Mouse (Mus musculus) cerebellum, postnatal 4 days (tissue): ENCODE measurements around the gene Lcat.
A peak's percentile ranks its signal among the peaks of the same experiment; 100 is the strongest.
"Not testable (repeated sequence)": the region's sequence is repeated elsewhere in the genome, so short reads cannot be mapped to it uniquely, and the experiment has no call there.

Experiments
- DNase-seq, 2 experiments: peaks; one replicate each; pipeline ENCODE4 v3.0.0; 2022; ENCODE audit warnings: low spot score in 2 of 2, mixed read lengths in 1 of 2

The Lcat gene

DNA sequence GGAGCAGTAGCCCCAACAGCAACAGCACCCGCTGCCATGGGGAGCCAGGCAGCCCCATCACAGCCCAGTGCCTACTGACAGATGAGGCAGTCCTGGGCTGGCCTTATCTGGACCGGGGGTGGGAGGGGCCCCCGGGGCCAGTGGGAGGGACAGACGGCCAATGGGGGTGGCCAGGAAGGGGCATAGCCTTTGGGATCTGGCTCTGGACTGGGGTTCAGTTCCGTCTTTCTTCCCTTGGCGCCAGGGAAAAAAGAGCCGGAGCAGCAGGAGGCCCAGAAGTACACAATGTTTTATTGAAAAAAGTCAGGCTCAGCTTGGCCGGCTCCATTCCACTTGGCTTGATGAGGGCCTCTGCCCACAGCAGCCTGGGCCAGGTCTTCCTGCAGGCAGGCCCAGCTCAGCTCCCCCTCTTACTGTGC, at the start of gene Lcat:
TSS of gene Lcat (minus strand) at position 62 of the 419 bp plus-strand sequence.
- no peak for DNase-seq

DNA sequence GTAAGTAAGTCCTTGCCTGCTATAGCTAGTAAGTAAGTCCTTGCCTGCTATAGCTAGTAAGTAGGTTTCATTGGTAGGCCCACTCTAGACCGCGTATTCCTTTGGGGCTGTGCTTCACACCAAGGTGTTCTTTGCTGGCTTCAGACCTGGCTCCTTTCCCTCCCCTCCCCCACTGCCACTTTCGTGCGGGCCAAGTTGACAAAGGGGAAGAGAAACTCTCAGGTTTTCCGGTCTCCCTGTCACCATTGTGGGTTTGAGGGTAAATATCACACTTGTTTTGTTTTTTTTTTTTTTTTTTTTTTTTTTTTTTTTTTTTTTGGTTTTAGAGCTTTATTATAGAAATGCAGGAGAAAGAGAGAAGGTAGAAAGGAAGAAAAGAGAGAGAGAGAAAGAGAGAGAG, 49.3 kb upstream of the Lcat start:
- no peak for DNase-seq

DNA sequence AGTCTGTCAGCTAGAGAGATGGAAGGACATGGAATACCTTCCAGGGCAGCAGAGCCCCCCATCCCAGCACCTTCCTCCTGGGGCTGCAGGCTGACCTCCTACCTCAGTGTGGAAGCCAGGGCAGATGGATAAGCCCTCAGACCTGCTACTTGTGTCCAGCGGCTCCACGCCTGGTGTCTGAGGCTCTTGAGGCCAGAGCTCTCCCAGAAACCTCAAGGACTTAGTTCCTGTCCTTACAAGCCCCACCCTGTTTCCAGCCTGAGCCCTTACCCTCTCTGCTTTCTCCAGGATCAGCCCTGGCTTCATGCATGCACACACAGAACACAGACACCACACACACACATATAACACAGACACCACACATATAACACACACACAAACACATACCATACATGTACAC, 48.4 kb upstream of the Lcat start:
- no peak for DNase-seq

DNA sequence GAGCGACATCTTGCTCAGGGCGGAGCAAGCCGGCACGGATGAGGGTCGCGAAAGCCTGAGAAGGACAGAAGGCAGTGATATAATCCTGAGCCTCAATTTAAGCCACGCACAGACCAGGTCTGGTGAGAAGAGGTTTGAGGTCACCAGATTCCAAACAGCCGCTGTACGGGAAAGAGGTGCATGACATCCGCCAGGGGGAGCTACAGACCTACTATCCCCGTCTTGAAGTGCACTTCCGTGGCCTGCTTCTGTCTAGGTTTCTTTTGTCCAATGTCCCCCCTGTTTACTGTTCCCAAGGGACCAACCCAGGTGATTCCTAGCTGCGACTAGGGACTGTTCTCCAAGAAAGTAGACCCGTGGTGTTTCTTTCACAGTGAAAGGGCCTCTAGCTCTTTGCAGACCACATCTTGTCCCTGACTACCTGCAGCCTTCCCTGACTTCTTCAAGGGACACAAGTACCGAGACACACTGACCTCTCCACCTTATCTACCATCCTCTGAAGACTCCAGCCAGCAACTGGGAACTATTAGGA, 47.7 kb upstream of the Lcat start, which contains the start of gene Dus2:
TSS of gene Dus2 (plus strand) at position 482 of the 532 bp plus-strand sequence.
- DNase-seq, result peak; percentile 59 to 71

DNA sequence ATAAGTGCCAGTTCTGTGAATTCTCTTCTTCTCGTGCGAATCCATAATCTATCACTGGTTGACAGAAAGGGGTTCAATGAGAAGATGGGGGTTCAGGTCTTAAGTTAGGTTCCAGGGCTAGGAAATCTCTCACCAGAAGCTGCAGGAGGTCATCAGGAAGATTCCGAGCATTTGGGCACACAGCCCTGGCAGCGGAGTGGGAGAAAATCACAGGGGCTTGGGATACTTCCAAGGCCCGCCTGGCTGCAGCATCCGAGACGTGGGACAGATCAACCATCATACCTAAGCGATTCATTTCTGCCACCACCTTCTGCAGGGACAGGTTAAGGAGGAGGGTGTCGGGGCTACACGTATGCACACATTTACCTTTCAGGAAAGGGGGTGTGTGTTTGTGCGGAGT, 45.4 kb upstream of the Lcat start:
- DNase-seq, result no peak

DNA sequence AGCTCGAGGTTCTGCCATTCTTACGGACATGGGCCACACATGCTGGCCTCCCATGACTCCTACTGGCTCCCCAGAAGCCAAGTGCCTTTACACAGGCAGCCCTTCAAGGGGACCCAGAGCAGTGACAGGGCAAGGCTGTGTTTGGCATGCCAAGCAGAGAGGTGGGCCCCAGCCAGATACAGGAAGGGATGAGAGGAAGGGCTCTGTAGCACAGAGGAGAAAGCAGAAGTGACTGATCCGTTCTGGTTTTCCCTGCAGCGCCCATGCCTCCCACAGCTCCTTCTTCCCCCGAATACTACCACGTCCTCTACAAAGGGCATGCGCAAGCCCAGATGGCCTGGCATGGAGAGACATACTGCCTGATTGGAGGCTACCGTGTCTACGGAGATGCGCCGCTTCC, 40.2 kb upstream of the Lcat start:
- not testable (repeated sequence) for DNase-seq

DNA sequence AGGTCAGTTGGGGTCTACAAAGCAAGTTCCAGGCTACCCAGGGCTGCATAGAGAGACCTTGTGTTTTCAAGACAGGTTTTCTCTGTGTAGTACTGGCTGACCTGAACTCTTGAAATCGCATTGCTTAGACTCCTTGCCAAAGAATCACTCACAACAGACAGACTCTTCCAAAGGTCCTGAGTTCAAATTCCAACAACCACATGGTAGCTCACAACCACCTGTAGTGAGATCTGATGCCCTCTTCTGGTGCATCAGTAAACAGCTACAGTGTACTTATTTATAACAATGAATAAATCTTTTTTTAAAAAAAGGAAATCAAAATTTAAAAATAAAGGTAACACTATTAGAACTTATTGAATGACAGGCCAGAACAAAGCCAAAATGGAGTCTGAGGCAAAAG, 38.0 kb upstream of the Lcat start:
- DNase-seq, result no peak

DNA sequence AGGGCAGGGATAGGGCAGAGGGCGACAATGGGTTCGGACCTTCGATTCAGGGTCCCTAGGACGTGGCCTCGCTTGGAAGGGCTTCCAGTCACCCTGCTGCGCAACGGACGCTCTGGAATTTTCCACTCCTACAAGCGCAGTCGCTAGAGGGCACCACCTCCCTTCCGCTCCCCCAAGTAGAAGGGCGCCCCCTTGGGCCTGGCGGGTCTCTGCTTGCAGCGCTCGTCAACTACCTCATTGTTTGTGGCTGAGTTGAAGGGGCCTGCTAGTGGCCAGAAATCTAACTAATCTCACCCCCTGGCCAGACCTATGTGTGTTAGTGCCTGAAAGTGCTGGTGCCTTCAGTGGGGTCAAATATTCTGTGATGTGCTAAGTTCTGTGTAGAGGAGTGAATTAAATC, 36.1 kb upstream of the Lcat start, which contains the start of gene Dpep3:
TSS of gene Dpep3 (minus strand) at position 105 of the 400 bp plus-strand sequence.
- no peak for DNase-seq

DNA sequence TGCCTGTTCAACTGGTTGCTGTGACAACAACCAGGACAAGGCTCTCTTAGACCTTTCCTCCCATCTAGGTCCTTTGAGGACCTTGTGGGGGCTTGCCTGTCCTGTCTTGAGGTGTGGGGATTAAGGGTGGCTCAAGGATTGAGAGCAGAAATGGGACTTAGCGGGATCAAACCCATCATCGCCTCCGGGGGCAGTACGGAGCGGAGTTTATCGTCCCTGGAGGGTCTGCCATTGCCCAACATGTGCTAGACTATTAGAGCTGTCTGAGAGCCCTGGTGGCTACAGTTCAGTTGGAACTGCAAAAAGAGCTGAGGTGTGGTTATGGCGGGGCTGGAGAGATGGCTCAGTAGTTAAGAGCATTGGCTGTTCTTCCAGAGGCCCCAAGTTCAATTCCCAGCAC, 32.2 kb upstream of the Lcat start:
- DNase-seq, result no peak

DNA sequence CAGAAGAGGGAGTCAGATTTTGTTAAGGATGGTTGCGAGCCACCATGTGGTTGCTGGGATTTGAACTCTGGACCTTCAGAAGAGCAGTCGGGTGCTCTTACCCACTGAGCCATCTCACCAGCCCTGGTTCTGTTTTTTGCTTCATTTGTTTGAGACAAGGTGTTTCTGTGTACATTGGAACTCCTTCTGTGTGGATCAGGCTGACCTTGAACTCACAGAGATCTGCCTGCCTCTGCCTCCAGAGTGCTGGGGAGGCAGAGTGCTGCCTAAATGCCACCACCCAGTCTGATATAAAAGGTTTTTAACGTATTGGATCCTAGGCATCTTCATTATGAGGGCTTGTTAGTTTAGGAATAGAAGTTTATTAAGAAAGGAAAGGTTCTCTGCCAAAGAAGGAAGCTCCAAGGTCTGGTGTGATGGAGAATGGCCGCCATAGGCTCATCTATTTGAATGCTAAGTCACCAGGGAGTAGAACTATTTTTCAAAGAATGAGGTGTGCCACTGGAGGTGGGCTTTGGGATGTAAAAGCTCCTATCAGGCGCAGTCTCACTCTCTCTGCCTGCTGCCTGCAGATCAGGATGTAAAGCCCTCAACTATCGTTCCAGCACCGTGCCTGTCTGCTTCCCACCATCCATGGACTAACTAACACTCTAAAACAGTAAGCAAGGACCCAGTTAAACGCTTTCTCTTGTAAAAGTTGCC, 28.0 kb upstream of the Lcat start:
- DNase-seq, result no peak

DNA sequence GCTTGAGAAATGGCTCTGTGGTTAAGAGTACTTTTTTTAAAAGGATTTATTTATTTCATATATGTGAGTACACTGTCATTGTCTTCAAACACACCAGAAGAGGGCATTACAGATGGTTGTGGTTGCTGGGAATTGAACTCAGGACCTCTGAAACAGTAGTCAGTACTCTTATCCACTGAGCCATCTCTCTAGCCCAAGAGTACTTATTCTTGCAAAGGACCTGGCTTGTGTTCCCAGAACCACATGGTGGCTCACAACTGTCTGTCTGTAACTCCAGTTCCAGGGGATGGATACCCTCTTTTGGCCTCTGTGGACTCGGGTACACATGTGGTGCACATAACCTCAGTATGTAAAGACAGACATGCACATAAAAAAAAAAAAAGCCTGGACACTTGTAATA, 26.2 kb upstream of the Lcat start:
- DNase-seq, result no peak

DNA sequence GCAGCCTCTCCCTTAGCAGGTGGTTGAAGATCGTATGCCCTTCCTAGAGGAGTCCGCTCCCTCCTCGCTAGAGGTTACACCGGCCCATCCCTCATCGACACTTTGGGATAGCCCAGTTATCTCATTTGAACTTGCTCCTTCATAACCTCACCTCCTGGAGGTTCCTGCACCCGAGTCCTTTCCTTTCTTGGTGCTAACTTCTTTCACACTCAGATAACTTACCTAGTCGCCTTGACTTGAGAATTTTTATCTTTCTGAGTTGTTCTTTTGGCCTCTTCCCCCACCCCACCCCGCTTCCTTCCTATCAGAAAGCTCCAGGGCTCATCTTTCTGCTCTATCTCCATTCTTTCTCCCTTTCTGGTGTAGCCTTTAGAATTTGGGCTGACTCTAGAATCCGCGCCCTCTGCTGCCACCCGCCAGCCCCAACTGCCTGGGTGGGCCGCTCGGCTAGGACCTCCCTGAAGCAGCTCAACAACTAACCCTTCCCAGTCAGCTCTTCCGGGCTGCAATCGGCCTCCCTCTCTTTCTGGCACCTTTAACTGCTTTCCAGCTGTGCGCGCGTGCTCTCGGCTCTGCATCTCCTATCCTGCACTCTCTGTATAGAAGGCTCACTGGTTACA, 23.6 kb upstream of the Lcat start:
- peak in 1 of 2 experiments; percentile 29 for DNase-seq

DNA sequence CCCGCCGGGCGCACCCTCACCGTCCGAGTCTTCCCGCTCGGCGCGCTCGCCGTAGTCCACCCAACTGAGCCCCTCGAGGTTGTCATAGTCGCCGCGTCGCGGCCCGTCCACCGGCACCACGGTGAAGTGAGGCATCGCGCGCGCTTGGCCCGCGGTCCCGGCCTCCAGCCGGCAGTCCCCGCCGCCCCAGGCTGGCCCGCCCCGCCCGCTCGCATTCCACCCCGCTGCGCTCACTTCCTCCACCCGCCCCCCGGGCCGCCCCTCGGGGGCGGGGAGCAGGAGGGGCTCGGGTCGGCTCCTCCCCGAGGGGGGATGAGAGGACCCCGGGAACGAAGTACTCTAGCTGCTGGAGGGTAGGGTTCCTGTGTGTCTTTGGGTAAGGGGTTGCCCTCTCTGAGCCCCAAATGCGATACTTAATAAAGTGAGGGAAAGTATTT, 22.7 kb upstream of the Lcat start, which contains the start of gene Slc12a4:
TSS of gene Slc12a4 (minus strand) at position 193 of the 437 bp plus-strand sequence.
- peak in 1 of 2 experiments; percentile 58 for DNase-seq

DNA sequence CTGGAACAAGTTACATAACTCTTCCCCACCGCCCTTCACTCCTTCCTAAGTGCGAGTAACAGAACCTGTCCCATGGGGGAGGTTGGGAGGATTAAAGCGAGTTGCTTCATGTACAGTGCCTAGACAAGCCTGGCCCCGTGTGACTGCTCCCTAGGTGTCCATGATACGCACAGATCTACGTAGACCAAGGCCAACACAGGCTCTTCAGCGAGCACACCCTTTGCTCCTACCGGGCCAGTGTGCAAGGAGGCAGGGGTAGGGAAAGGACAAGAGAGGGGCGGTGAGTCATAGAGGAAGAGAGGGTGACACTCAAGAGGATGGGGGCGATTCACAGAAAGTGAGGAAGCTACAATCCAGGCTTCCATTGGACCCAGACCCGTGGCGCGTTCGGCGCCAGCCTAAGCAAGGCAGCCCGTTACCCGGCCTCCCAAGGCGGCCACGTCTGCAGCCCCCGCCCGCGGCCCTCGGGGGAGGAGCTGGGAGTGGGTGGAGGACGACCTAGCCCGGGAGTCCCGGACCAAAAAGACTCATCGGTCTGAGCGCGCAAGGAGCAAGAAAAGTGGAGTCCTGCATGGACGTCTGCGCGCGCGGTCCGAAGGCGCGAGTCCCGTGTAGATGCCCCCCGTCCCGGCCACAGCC, 22.2 kb upstream of the Lcat start:
- peak in 1 of 2 experiments; percentile 31 for DNase-seq

DNA sequence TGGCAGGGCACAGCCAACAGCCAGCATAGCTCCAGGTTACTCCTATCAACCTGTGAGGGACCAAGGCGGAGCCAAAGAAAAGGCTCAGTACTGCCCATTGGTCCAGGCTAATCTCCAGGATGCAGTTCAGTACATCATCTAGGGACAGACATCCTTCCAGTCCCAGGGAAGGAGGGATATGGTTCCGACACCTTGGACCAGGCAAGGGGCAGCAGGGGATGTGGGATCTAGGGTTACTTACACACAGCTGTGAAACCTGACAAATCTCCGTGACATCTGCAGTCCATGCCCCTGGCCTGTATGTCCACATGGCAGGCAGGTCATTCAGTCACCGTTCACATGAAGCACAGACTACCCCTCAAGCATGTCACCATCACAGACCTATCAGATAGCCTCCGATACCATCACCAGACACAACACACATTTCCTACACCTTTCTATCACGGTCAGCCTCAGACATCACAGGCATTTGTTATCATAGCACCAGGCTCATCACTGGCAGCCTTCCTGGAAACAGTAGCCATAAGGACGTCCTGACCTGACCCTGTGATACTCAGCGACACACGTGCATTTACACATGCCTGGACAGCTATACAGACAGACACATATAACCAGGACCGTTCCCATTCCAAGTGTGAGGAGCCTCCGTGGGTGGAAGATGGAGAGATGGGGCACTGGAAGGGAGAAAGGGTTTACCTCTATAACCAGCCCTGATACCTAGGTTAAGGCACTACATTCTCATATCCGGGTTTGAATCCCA, 21.5 kb upstream of the Lcat start:
- DNase-seq, result no peak

DNA sequence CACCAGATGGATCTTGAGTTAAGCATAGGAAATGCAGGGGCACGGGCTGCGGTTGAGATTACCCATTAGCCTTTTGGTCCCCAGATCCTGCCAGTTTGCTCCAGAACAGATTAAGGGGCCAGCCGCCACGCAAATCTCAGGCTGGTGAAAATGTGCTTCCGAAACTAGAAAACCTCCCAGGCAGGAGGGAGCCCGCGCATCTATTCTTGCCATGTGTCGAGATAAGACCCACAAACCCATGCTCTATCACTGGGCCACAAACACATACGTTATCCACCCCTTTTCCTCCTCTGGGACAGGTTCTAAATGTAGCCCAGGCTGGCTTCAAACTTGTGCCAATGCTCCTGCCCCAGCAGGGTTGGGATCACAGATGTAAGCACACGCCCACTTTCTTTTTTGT, 18.4 kb upstream of the Lcat start:
- no peak for DNase-seq

DNA sequence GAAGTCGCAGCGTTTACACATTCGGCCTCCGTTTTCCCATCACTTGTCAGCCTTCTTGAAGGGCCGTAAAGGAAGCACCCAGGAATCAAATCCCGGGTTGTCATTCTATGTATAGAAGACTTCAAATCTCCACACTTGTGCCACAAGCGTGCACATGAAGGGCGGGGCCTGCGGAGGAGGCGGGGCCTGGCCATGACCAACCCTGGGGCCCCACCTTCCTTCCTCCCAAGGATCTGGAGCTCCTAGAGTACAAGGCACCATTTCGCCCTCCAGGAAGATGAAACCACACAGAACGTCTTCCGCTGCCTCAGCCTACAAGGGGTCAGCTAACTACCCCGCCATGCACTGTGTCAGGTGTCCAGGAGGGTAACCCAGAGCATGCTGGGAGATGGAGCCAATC, 17.9 kb upstream of the Lcat start:
- no peak for DNase-seq

DNA sequence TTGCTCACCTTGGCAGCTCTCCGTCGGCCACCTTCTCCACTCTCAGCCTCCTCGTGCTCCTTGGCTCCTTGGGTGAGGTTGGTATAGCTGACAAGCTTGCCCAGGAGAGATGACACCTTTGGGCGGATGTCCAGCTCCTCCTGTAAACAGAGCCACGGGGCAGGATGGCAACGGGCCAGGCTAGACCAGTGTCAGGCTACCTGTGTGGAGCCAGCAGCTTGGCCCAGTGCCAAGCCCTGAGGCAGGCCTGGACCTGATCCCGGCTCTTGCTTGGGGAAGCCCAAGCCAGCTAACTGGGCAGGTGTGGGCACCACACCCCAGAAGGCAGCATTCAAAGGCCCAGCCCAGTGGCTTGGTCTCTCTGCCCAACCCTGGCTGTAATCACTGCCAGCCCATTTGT, 16.2 kb upstream of the Lcat start:
- DNase-seq, result peak in 1 of 2 experiments; percentile 62

DNA sequence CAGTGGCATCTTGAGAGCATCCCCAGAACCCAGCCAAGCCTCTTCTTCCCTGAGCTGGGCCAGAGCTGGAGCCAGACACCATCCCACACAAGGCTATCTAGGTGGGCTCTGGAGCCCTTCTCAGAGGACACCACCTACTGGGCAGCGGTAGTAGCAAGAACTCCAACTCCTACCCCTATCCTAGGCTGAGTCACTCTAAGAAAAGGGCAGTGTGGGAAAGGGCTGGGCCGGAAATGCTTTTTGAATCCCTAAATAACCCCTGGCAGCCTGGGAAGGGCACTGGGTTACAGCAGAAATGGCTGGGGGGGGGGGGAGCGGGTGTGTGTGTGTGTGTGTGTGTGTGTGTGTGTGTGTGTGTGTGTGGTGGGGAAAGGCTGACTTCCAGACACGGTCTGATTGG, 14.6 kb upstream of the Lcat start:
- no peak for DNase-seq

DNA sequence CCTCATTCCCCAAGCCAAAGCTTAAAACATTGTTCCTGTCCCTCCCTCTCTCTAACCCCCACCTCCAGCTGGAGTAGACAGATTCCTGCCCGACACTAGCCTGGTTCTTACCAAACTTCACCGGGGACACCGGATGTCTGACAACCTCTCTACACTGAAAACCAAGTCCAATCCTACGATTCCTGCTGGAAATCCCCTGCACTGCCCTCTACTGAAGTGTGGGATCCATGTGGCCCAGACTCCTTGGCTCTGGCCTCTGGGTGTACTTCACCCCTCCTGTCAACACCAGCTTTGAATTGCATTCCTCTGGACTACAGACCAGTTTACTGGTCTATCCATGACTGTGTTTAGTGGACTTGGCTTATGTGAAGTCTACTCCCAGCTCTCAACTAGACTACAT, 13.4 kb upstream of the Lcat start:
- DNase-seq, result no peak

DNA sequence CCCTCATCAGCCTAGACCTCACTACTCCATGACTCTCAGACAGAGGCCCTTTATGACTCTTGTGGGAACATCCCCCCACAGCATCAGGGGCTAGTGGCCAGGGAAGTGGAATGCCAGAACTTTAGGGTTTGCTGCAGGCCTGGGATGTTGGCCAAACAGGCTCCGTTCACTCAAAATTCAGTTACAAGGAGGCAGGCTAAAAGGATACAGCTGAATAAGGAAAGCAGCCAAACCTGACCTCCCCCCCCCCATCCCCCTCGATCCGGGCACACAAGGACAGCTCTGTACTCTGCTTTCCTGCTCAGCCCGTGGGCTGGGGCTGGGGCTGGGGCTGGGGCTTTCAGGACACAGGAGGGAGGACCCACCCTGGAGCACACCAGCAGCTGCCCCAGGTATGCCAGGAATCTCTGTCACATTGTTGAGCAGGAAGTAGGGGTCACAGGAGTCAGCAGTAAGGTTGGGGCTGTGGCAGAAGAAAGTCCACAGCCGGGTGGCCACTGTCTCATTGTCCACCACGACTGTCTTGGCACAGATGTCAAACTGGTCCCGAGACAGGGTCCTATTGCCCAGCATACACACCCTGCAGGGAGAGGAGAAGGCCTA, 8.0 kb upstream of the Lcat start:
- no peak for DNase-seq
